Mouse (Mus musculus) urinary bladder, postnatal 36 days (tissue): Measurements from ENCODE around the gene Tmem79.
"Not testable (repeated sequence)": the region's sequence is repeated elsewhere in the genome, so short reads cannot be mapped to it uniquely, and the experiment has no call there.

Source experiments
- DNase-seq, 2 experiments: peaks; one replicate each; pipeline ENCODE4 v3.0.0; 2022; ENCODE audit warnings: low spot score in 2 of 2, mixed read lengths in 1 of 2

Gene Tmem79

DNA sequence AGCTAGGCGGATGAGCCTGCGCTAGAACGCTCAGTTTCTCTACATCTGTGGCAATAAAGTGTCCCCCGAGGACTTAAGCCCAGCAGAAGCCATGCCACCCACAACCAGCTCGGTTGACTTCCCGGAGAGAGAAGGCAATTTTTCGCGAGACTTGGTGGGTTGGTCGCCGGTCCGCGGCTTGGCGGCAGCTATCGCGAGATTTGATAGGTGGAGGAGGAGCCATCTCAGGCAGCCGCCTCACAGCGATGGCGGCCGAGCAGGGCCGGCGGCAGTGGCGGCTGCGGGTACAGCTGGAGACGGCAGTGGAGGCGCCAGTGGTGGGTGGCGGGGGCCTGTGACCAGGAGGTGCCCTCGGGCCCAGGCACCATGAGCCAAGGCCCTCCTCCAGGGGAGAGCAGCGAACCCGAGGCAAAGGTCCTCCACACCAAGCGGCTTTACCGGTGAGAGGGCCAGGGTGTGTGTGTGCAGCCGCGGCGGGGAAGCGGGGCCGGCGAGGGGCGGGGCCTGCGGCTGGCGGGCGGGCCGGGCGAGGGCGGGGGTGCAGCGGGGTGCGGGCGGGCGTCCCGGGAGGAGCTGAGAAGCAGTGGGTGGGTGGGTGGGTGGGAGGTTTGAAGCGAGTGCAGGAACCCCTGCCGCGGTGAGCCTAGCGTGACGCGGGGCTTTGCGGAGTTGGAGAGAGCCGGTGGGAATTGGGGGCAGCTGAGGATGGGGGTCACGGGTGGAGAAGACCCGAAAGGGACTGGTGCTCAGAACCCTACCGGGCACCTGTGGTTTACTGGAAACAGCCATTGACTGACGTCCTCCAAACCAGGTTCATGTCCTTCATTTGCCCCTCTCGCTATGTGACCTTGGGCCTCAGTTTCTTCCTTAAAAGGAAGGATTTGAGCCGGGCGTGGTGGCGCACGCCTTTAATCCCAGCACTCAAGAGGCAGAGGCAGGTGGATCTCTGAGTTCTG is at the start of gene Tmem79, which contains the start of gene Smg5:
TSS of gene Tmem79 (minus strand) at position 91 of the 956 bp plus-strand sequence.
TSS of gene Smg5 (plus strand) at position 203 of the 956 bp plus-strand sequence.
- peak; percentile 95 to 96 for DNase-seq

- no peak for DNase-seq
These were observed 48.4 kb upstream of the Tmem79 start, which contains the start of gene Bglap for GRCm38 (mm10) chr3:88384364-88384763. Gene Bglap, minus strand, starts transcription at chr3:88384464.

DNA sequence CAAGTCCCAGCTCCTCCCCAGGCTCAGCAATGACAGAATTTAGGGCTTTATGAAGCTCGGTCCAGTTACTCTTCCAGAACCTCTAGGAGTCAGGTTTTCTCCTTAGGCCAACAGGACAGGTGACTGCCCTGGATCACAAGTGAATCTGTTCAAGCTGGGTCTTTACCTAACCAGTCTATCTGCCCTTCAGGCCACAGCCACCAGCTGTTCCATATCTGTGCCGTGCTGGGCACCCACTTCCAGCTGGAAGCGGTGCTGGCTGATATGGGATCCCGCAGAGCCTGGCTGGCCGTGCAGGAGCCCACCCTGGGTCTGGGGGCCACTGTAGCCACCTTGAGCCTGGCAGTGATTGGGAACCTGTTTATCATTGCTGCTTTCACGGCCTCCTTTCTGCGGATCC is 46.4 kb upstream of the Tmem79 start:
- DNase-seq, result not testable (repeated sequence)

- peak in 1 of 2 experiments; percentile 22 for DNase-seq
These were observed 45.7 kb upstream of the Tmem79 start for GRCm38 (mm10) chr3:88381389-88382315.

GRCm38 (mm10) chr3:88378599-88378998 is 42.7 kb upstream of the Tmem79 start, which contains the start of gene Bglap2:
Gene Bglap2, minus strand, starts transcription at chr3:88378699.
- DNase-seq, result not testable (repeated sequence)

GRCm38 (mm10) chr3:88376644-88377043 is 40.7 kb upstream of the Tmem79 start:
- not testable (repeated sequence) for DNase-seq

DNA sequence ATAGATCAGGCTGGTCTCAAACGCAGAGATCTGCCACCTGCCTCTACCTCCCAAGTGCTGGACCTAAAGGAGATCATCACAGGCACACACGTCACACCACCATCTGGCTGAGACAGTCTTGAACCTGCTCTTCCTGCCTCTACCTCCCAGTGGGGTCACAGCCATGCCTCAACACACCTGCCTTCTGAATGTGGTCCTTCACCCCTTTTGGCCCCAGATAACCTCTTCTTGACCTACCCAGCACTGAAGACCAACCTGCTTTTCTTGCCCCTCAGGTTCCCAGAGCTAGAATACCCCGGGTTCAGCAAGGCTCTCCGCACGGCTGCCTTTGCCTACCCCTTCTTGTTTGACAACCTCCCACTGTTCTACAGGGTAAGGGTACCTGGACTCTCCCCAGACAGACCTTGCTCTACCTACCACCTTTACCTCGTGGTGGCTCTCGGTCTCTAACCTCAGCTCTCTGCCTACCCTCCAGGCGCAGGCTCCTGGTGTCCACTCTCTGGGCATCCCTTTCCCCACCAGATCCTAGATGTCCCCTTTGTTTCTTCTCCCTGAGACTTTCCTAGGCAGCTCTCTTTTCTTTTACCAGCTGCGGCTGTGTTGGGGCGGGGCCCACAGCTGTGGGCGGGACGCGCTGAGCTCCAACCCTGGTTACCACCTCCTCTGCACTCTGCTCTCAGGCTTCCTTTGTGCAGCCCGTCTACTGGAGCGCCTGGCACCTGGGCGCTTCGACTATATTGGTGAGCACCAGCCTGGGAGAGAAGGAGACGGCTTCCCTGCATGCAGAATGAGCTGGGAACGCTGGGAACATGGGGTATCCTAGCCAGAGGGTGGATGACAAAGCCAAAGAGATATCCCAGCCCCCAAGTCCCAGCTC is 40.0 kb upstream of the Tmem79 start:
- not testable (repeated sequence) for DNase-seq

DNA sequence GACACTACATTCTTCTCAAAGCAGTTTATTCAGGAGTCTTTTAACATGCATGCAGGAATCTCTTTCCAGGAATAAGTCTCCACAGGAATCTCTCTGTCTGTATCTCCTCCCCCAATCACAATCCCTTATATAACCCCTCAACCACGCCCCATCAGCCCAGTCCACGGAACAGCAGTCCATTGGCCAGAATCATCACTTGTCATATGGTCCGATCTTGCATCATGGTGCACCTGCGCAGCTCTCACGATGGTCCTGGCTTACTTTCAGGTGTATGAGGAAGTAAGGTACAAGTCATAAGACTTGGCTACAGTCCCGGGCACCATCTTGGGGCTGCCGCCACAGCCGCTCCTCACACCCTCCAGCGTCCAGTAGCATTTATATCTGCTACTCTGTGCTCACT is 36.7 kb upstream of the Tmem79 start, which contains the start of gene Bglap3:
TSS of gene Bglap3 (minus strand) at position 101 of the 400 bp plus-strand sequence.
- not testable (repeated sequence) for DNase-seq

- not testable (repeated sequence) for DNase-seq
These were observed 32.6 kb upstream of the Tmem79 start for GRCm38 (mm10) chr3:88368511-88368910.

DNA sequence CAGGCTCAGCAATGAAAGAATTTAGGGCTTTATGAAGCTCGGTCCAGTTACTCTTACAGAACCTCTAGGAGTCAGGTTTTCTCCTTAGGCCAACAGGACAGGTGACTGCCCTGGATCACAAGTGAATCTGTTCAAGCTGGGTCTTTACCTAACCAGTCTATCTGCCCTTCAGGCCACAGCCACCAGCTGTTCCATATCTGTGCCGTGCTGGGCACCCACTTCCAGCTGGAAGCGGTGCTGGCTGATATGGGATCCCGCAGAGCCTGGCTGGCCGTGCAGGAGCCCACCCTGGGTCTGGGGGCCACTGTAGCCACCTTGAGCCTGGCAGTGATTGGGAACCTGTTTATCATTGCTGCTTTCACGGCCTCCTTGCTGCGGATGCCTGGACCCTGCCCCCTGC is 31.6 kb upstream of the Tmem79 start:
- not testable (repeated sequence) for DNase-seq

DNA sequence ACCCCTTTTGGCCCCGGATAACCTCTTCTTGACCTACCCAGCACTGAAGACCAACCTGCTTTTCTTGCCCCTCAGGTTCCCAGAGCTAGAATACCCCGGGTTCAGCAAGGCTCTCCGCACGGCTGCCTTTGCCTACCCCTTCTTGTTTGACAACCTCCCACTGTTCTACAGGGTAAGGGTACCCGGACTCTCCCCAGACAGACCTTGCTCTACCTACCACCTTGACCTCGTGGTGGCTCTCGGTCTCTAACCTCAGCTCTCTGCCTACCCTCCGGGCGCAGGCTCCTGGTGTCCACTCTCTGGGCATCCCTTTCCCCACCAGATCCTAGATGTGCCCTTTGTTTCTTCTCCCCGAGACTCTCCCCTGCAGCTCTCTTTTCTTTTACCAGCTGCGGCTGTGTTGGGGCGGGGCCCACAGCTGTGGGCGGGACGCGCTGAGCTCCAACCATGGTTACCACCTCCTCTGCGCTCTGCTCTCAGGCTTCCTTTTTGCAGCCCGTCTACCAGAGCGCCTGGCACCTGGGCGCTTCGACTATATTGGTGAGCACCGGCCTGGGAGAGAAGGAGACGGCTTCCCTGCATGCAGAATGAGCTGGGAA is 31.0 kb upstream of the Tmem79 start:
- DNase-seq, result peak; percentile 48 to 61

DNA sequence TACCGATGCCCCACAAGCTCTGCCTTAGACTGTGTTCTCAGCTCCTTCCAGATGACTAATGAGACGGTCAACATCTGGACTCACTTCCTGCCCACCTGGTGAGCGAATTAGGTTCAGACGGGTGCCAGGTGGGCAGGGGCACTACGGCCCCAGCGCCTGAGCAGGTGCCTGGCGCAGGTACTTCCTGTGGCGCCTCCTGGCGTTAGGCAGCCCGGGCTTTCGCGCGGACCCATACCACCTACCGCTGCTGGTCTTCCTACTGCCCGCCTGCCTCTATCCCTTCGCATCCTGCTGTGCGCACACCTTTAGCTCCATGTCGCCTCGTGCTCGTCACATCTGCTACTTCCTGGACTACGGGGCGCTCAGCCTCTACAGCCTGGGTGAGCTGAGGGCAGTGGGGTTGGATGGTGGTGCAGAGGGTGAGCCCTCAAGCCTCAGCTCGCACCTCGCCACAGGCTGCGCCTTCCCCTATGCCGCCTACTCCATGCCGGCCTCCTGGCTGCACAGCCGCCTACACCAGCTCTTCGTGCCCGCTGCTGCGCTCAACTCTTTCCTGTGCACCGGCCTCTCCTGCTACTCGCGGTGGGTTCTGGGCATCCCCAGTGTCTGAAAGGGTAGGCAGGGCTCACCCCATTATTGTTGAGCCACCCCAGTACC is 29.9 kb upstream of the Tmem79 start:
- DNase-seq, result no peak

DNA sequence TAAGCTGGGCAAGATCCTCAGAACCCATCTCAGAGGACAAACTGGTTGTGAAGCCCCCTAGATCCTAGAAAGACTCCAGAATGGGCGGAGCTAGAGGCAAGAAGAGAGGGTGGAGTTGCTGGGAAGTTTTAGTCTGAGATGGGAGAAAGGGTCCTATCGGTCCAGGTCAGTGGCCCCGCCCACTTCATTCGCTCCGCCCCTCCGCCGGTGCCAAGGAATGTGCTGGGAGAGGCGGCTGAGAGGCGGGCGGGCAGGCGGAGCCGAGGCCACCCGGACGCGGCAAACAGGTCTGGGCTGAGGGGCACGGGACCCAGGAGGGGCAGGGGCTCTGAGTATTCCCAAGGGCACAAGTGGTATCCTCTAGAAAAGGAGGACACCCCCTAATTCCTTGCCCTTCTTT is 28.4 kb upstream of the Tmem79 start, which contains the start of gene Paqr6:
TSS of gene Paqr6 (plus strand) at position 248 of the 400 bp plus-strand sequence.
- DNase-seq, result peak; percentile 65 to 80

DNA sequence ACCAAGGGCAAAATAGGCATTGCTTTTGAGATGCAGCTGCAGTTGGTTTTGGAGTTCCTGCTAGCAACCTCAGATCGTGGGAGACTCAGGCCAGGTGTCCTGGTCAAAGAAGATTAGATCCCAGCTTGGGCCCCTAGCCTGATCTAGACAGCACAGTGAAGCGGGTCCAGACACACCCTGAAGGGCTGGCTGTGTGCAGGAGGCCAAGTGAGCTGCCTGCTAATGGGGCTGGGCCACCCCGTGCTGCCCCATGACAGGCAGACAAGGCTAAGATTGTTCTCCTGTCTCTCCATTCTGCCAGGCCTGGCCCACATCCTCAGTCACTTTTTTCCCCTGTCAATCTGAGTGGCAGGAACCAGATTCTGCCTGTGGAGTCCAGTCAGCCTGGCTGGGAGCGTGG is 27.8 kb upstream of the Tmem79 start:
- DNase-seq, result no peak

- no peak for DNase-seq
These were observed 25.8 kb upstream of the Tmem79 start for GRCm38 (mm10) chr3:88361612-88362313.

DNA sequence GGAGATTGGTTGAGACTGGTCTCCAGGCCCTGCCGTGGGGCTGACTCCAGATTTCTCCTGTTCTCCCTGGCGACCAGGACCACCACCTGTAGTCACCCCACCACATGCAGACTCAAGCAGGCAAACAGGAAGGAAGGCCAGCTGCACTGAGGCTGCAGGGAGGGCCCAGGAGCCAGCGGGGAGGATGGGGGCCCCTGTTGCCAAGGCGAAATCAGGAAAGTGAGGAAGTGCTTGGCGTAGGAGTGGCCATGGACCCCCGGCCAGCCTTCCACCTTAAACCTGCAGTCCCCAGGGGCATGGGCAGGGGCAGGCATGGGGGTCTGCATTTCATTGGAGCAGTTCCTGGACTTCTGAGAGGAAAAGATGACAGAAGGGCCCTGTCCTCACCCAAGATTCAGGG is 25.1 kb upstream of the Tmem79 start:
- no peak for DNase-seq

GRCm38 (mm10) chr3:88359989-88360388 is 24.0 kb upstream of the Tmem79 start:
- no peak for DNase-seq

- no peak for DNase-seq
These were observed 23.6 kb upstream of the Tmem79 start for GRCm38 (mm10) chr3:88359584-88359983.
